Mouse (Mus musculus) liver, embryonic 11.5 days (tissue): ENCODE results near the gene Ddn. TPM values are rescaled to one million over a fixed set of nuclear protein-coding genes. Genes with fewer than 3 reads are reported as not detected.

ENCODE experiments used
- ATAC-seq: fragments of 200-750 bp; cut with Nextera tagmentation; replicated peaks from 2 replicates; pipeline ENCODE4 v1.8.0; 2017; ENCODE audit warnings: moderate number of reproducible peaks, mild to moderate bottlenecking, moderate TSS enrichment, moderate library complexity; ENCODE audit not compliant: low FRiP score
- DNase-seq: peaks from one replicate; pipeline ENCODE4 v3.0.0-alpha.2; 2017; ENCODE audit warnings: low spot score
- H3K27ac ChIP-seq: fragments of 300-500 bp; sonication (generic); 2 replicates; pipeline ENCODE4 v1.5.1; 2014; ENCODE audit warnings: mild to moderate bottlenecking, low read depth, low read length, control low read depth
- H3K27me3 ChIP-seq: fragments of 300-500 bp; sonication (generic); replicated peaks from 2 replicates; pipeline ENCODE4 v1.6.1; 2014; ENCODE audit warnings: low read length, mixed read lengths; ENCODE audit not compliant: control insufficient read depth, insufficient read depth
- H3K36me3 ChIP-seq: fragments of 300-500 bp; sonication (generic); 2 replicates; pipeline ENCODE4 v1.6.1; 2014; ENCODE audit warnings: mild to moderate bottlenecking, low read length, moderate library complexity, mixed read lengths; ENCODE audit not compliant: control insufficient read depth, insufficient read depth
- H3K4me1 ChIP-seq: fragments of 300-500 bp; sonication (generic); replicated peaks from 2 replicates; pipeline ENCODE4 v1.6.1; 2014; ENCODE audit warnings: low read length, mixed read lengths; ENCODE audit not compliant: control insufficient read depth, insufficient read depth
- H3K4me2 ChIP-seq: fragments of 300-500 bp; sonication (generic); 2 replicates; pipeline ENCODE4 v1.6.1; 2014; ENCODE audit warnings: mild to moderate bottlenecking, control low read depth, moderate library complexity
- H3K4me3 ChIP-seq: fragments of 300-500 bp; sonication (generic); 2 replicates; pipeline ENCODE4 v1.5.1; 2014; ENCODE audit warnings: low read depth, low read length, control low read depth
- H3K9ac ChIP-seq: fragments of 300-500 bp; sonication (generic); 2 replicates; pipeline ENCODE4 v1.6.1; 2014; ENCODE audit warnings: low read depth, low read length, control low read depth
- H3K9me3 ChIP-seq: fragments of 300-500 bp; sonication (generic); 2 replicates; pipeline ENCODE4 v1.6.1; 2016; ENCODE audit warnings: low read length, inconsistent platforms, mixed read lengths; ENCODE audit not compliant: control insufficient read depth
- WGBS: fragments of 180-500 bp; shearing (Covaris S2); extraction: QIAGEN DNeasy Blood & Tissue Kit; methylation state at CpG from one replicate; pipeline ENCODE4 v1.1.7; 2014; 5-methylcytosine and 5-hydroxymethylcytosine counted together
- polyA plus RNA-seq: library from polyadenylated mRNA; unstranded; fragments of >200 nt; fragmentation: Nextera tagmentation; extraction: Ambion mirVana; gene quantifications from 2 replicates; pipeline ENCODE4 v1.2.1, GENCODE M21; 2014

The Ddn gene
- polyA plus RNA-seq, result 0.12 and 0.16 TPM in 2 replicates

- peaks cover 58% of the 10 kb centered on the region for H3K27me3 ChIP-seq
- DNase-seq, result no peak
- H3K4me1 ChIP-seq, result peaks cover 32% of the 10 kb centered on the region
- no peaks in the 10 kb centered on the region for H3K9me3 ChIP-seq
- H3K4me2 ChIP-seq, result peak within 1 kb of the TSS; percentile 66; the same call in 1 of the 2 replicates
- H3K9ac ChIP-seq, result no peak within 1 kb of the TSS
- peak within 1 kb of the TSS; percentile 41 for H3K4me3 ChIP-seq
- peaks cover 13% of the 10 kb centered on the region for H3K36me3 ChIP-seq
- 54% methylated on average over 3 of the region's 3 CpGs for WGBS
- no peak within 1 kb of the TSS for H3K27ac ChIP-seq
- ATAC-seq, result no peak
Observed at GRCm38 (mm10) chr15:98809390-98809789, at the start of gene Ddn. Gene Ddn (minus strand): TSS chr15:98809490.

- no peaks in the 10 kb centered on the region for H3K9me3 ChIP-seq
- no peak for ATAC-seq
- no peak overlapping the region for H3K4me2 ChIP-seq
- H3K36me3 ChIP-seq, result peaks cover 87% of the 10 kb centered on the region
- H3K9ac ChIP-seq, result no peak overlapping the region
- H3K27me3 ChIP-seq, result no peaks in the 10 kb centered on the region
- WGBS, result 91% methylated on average over 16 of the region's 16 CpGs
- H3K4me1 ChIP-seq, result no peaks in the 10 kb centered on the region
- H3K27ac ChIP-seq, result no peak overlapping the region
- DNase-seq, result no peak
- no peak overlapping the region for H3K4me3 ChIP-seq
Observed at GRCm38 (mm10) chr15:98854214-98854613, 44.9 kb upstream of the Ddn start.

- H3K27me3 ChIP-seq, result no peaks in the 10 kb centered on the region
- no peak overlapping the region for H3K27ac ChIP-seq
- H3K4me3 ChIP-seq, result no peak overlapping the region
- peaks cover 92% of the 10 kb centered on the region for H3K36me3 ChIP-seq
- ATAC-seq (no peak), DNase-seq (no peak)
- H3K4me1 ChIP-seq, result no peaks in the 10 kb centered on the region
- no peak overlapping the region for H3K4me2 ChIP-seq
- 94% methylated on average over 28 of the region's 28 CpGs for WGBS
- no peak overlapping the region for H3K9ac ChIP-seq
- no peaks in the 10 kb centered on the region for H3K9me3 ChIP-seq
Observed at GRCm38 (mm10) chr15:98853161-98853937, 44.1 kb upstream of the Ddn start.

GRCm38 (mm10) chr15:98852733-98853132 lies 43.4 kb upstream of the Ddn start:
- no peak overlapping the region for H3K4me3 ChIP-seq
- no peaks in the 10 kb centered on the region for H3K27me3 ChIP-seq
- H3K9ac ChIP-seq, result no peak overlapping the region
- peaks cover 90% of the 10 kb centered on the region for H3K36me3 ChIP-seq
- no peak overlapping the region for H3K27ac ChIP-seq
- H3K4me2 ChIP-seq, result no peak overlapping the region
- no peaks in the 10 kb centered on the region for H3K4me1 ChIP-seq
- WGBS, result 94% methylated on average over 9 of the region's 9 CpGs
- no peaks in the 10 kb centered on the region for H3K9me3 ChIP-seq
- ATAC-seq (no peak), DNase-seq (no peak)

GRCm38 (mm10) chr15:98852071-98852470 lies 42.8 kb upstream of the Ddn start:
- no peaks in the 10 kb centered on the region for H3K27me3 ChIP-seq
- H3K9me3 ChIP-seq, result no peaks in the 10 kb centered on the region
- DNase-seq, result no peak
- ATAC-seq, result no peak
- no peaks in the 10 kb centered on the region for H3K4me1 ChIP-seq
- H3K4me3 ChIP-seq, result no peak overlapping the region
- no peak overlapping the region for H3K9ac ChIP-seq
- H3K4me2 ChIP-seq, result no peak overlapping the region
- peaks cover 90% of the 10 kb centered on the region for H3K36me3 ChIP-seq
- H3K27ac ChIP-seq, result no peak overlapping the region
- 95% methylated on average over 9 of the region's 9 CpGs for WGBS

- Histone ChIP-seq H3K4me3 (no peak overlapping the region), H3K4me2 (no peak overlapping the region), H3K4me1 (no peaks in the 10 kb centered on the region), H3K27ac (no peak overlapping the region), H3K9me3 (no peaks in the 10 kb centered on the region), H3K27me3 (no peaks in the 10 kb centered on the region), H3K9ac (no peak overlapping the region), H3K36me3 (peaks cover 92% of the 10 kb centered on the region)
- DNase-seq (no peak), ATAC-seq (no peak)
- 92% methylated on average over 21 of the region's 21 CpGs for WGBS
Observed at GRCm38 (mm10) chr15:98851229-98851818, 42.0 kb upstream of the Ddn start.

GRCm38 (mm10) chr15:98850668-98851067 lies 41.4 kb upstream of the Ddn start:
- no peaks in the 10 kb centered on the region for H3K27me3 ChIP-seq
- no peak overlapping the region for H3K4me3 ChIP-seq
- DNase-seq (no peak), ATAC-seq (no peak)
- H3K27ac ChIP-seq, result no peak overlapping the region
- WGBS, result 90% methylated on average over 14 of the region's 14 CpGs
- no peak overlapping the region for H3K4me2 ChIP-seq
- H3K4me1 ChIP-seq, result no peaks in the 10 kb centered on the region
- H3K9ac ChIP-seq, result no peak overlapping the region
- H3K36me3 ChIP-seq, result peaks cover 92% of the 10 kb centered on the region
- H3K9me3 ChIP-seq, result no peaks in the 10 kb centered on the region

- H3K27me3 ChIP-seq, result no peaks in the 10 kb centered on the region
- no peak overlapping the region for H3K9ac ChIP-seq
- H3K9me3 ChIP-seq, result no peaks in the 10 kb centered on the region
- DNase-seq (no peak), ATAC-seq (no peak)
- no peak overlapping the region for H3K4me2 ChIP-seq
- H3K4me3 ChIP-seq, result no peak overlapping the region
- H3K36me3 ChIP-seq, result peaks cover 92% of the 10 kb centered on the region
- no peak overlapping the region for H3K27ac ChIP-seq
- 86% methylated on average over 16 of the region's 16 CpGs for WGBS
- no peaks in the 10 kb centered on the region for H3K4me1 ChIP-seq
Observed at GRCm38 (mm10) chr15:98849956-98850600, 40.8 kb upstream of the Ddn start.
